Mouse (Mus musculus) stomach, postnatal 0 days (tissue): Measurements from ENCODE around the gene Ankrd23. TPM values are rescaled to one million over a fixed set of nuclear protein-coding genes. Genes with fewer than 3 reads are reported as not detected.

Experiments
- ATAC-seq: fragments of 200-750 bp; cut with Nextera tagmentation; 2 replicates; pipeline ENCODE4 v1.8.0; 2017; ENCODE audit not compliant: low FRiP score, low TSS enrichment
- DNase-seq: peaks from one replicate; pipeline ENCODE4 v3.0.0-alpha.2; 2016; ENCODE audit warnings: low spot score
- H3K27ac ChIP-seq: fragments of 300-500 bp; sonication (generic); replicated peaks from 2 replicates; pipeline ENCODE4 v1.5.1; 2014; ENCODE audit warnings: mild to moderate bottlenecking, control low read depth
- H3K27me3 ChIP-seq: fragments of 300-500 bp; sonication (generic); 2 replicates; pipeline ENCODE4 v1.6.1; 2014; ENCODE audit warnings: low read length; ENCODE audit not compliant: control insufficient read depth, insufficient read depth
- H3K36me3 ChIP-seq: fragments of 300-500 bp; sonication (generic); 2 replicates; pipeline ENCODE4 v1.6.1; 2014; ENCODE audit warnings: low read length, mixed read lengths; ENCODE audit not compliant: control insufficient read depth, insufficient read depth
- H3K4me1 ChIP-seq: fragments of 300-500 bp; sonication (generic); replicated peaks from 2 replicates; pipeline ENCODE4 v1.6.1; 2014; ENCODE audit warnings: antibody characterized with exemption; ENCODE audit not compliant: control insufficient read depth, insufficient read depth
- H3K4me2 ChIP-seq: fragments of 300-500 bp; sonication (generic); replicated peaks from 2 replicates; pipeline ENCODE4 v1.6.1; 2014; ENCODE audit warnings: low read depth, mild to moderate bottlenecking, control low read depth, moderate library complexity
- H3K4me3 ChIP-seq: fragments of 300-500 bp; sonication (generic); 2 replicates; pipeline ENCODE4 v1.5.1; 2014; ENCODE audit warnings: low read depth, low read length, control low read depth
- H3K9ac ChIP-seq: fragments of 300-500 bp; sonication (generic); 2 replicates; pipeline ENCODE4 v1.6.1; 2014; ENCODE audit warnings: mild to moderate bottlenecking, low read length, control low read depth, mixed read lengths
- H3K9me3 ChIP-seq: fragments of 300-500 bp; sonication (generic); 2 replicates; pipeline ENCODE4 v1.6.1; 2016; ENCODE audit warnings: low read length; ENCODE audit not compliant: control insufficient read depth
- CTCF ChIP-seq: IDR thresholded peaks from 2 replicates; pipeline ENCODE4 v1.5.1; 2016; ENCODE audit warnings: antibody characterized with exemption, low read depth, mild to moderate bottlenecking, moderate library complexity
- EP300 ChIP-seq: optimal IDR thresholded peaks from 2 replicates; pipeline ENCODE3; 2016; ENCODE audit warnings: antibody characterized with exemption
- WGBS: fragments of 180-500 bp; shearing (Covaris S2); extraction: QIAGEN DNeasy Blood & Tissue Kit; methylation state at CpG from one replicate; pipeline ENCODE4 v1.1.7; 2014; 5-methylcytosine and 5-hydroxymethylcytosine counted together
- polyA plus RNA-seq: library from polyadenylated mRNA; unstranded; fragments of >200 nt; fragmentation: Nextera tagmentation; extraction: Ambion mirVana; gene quantifications from 2 replicates; pipeline ENCODE4 v1.2.1, GENCODE M21; 2015

The Ankrd23 gene
- polyA plus RNA-seq, 1 experiment from 2014 or later = 6.1 TPM

DNA sequence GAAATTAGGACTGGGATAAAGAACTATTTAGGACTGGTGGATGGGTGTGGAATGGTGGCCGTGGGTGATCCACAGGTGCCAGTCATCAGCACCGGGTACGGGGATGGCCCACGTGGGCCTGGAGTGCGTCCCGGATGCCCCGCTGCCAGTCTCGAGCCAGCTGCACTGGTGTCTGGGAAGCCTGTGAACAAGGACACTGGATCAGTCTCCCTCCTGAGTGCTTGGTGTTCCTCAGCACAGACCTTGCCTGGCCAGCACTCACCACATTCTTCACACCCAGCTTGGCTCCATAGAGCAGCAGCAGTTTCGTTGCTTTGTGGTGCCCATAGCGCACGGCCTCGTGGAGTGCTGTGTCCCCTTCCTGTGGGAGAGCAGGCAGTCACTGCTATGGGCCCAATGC is 5.2 kb downstream of the Ankrd23 start:
- Histone ChIP-seq H3K4me2 (no peak overlapping the region), H3K36me3 (peaks cover 4% of the 10 kb centered on the region; the same call in 1 of the 2 replicates), H3K4me3 (no peak overlapping the region), H3K27ac (no peak overlapping the region), H3K9me3 (no peaks in the 10 kb centered on the region), H3K27me3 (no peaks in the 10 kb centered on the region), H3K9ac (no peak overlapping the region), H3K4me1 (no peaks in the 10 kb centered on the region)
- no peak for TF ChIP-seq EP300
- ATAC-seq (no peak), DNase-seq (no peak)
- WGBS = 88% methylated on average over 12 of the region's 12 CpGs

DNA sequence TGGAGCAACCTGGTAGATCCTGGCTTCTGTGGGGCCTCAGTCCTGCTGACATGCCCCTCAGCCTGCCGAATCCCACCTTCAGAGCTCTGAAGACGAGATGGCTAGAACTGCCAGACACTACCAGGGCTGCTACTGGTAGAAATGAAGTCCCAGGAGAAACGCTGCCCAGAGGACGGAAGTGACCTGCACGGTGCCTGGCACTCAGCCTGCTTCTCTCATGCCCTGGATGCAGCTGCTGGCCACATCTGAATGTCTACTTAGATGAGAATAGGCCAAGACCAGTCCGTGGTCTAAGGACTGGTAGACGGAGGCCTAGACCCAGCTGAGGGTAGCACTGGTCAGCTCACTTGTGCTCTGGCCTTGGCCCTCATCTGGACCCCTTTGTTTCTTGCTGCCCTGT is 5.7 kb downstream of the Ankrd23 start:
- DNase-seq = no peak
- ATAC-seq = no peak
- H3K4me3 ChIP-seq = no peak overlapping the region
- H3K9ac ChIP-seq = no peak overlapping the region
- H3K4me2 ChIP-seq = no peak overlapping the region
- H3K27me3 ChIP-seq = no peaks in the 10 kb centered on the region
- TF ChIP-seq EP300 (no peak), CTCF (no peak)
- no peaks in the 10 kb centered on the region for H3K9me3 ChIP-seq
- no peak overlapping the region for H3K27ac ChIP-seq
- H3K4me1 ChIP-seq = no peaks in the 10 kb centered on the region
- WGBS = 88% methylated on average over 7 of the region's 7 CpGs
- H3K36me3 ChIP-seq = peaks cover 4% of the 10 kb centered on the region; the same call in 1 of the 2 replicates

DNA sequence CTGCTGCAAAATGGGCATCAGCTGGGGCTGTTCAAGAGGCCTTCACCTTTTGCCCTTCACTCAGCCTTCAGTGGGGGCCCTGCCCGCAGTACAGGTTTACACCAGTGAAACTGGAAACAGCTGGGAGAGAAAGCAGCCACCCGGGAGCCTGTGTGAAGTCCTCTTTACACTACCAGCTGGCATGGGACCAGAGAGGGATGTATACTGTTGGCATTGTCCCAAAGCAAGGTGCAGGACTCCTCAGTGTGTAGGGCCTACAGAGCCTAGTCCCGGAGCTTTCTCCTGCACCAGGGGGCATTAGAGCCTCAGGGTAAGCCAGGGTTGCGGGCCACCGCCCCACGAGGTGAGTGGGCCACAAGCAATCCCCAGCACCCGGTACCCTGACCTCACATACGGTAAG is 6.2 kb downstream of the Ankrd23 start:
- peaks cover 8% of the 10 kb centered on the region; the same call in 1 of the 2 replicates for H3K36me3 ChIP-seq
- H3K4me3 ChIP-seq = no peak overlapping the region
- H3K4me1 ChIP-seq = no peaks in the 10 kb centered on the region
- TF ChIP-seq EP300 (no peak), CTCF (no peak)
- ATAC-seq (no peak), DNase-seq (no peak)
- no peaks in the 10 kb centered on the region for H3K27me3 ChIP-seq
- H3K4me2 ChIP-seq = no peak overlapping the region
- no peak overlapping the region for H3K9ac ChIP-seq
- no peaks in the 10 kb centered on the region for H3K9me3 ChIP-seq
- H3K27ac ChIP-seq = no peak overlapping the region
- WGBS = 58% methylated on average over 8 of the region's 8 CpGs

DNA sequence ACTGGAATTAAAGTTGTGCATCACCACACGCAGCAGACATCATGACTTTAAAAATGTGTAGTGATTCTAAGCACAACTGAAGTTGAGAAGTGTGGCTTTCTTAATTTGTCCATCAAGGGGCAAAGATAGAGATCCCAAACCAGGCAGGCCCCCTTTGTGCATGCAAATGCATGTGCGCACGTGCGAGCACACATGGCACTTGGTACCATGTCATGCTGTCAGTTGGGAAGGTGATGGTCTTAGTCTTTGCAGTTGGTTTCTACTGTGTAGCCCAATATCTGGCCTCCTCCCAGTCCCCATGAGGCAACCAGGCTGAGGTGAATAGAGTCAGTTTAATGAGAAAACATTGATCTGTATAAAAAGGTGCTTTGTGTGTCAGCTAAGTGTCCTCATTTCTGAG is 6.8 kb downstream of the Ankrd23 start:
- H3K27ac ChIP-seq = no peak overlapping the region
- H3K9ac ChIP-seq = no peak overlapping the region
- WGBS = 90% methylated on average over 4 of the region's 4 CpGs
- ATAC-seq = no peak
- no peak overlapping the region for H3K4me2 ChIP-seq
- H3K9me3 ChIP-seq = no peaks in the 10 kb centered on the region
- no peaks in the 10 kb centered on the region for H3K4me1 ChIP-seq
- no peak overlapping the region for H3K4me3 ChIP-seq
- H3K36me3 ChIP-seq = peaks cover 10% of the 10 kb centered on the region; the same call in 1 of the 2 replicates
- TF ChIP-seq EP300 = no peak
- TF ChIP-seq CTCF = no peak
- no peak for DNase-seq
- no peaks in the 10 kb centered on the region for H3K27me3 ChIP-seq

DNA sequence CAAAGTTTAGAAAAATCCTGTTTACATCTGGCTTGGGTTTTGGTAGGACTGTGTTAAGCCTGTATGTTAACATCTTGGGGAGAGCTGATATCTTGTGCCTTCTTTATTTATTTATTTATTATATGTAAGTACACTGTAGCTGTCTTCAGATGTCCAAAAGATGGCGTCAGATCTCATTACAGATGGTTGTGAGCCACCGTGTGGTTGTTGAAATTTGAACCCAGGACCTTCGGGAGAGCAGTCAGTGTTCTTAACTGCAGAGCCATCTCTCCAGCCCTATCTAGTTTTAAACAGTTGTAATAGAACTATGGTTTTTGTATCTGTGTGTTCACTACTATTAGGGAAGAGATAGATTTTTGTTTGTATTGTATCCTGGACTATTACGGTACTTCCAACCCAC is 7.4 kb downstream of the Ankrd23 start:
- H3K4me2 ChIP-seq = no peak overlapping the region
- TF ChIP-seq CTCF (no peak), EP300 (no peak)
- no peak for ATAC-seq

DNA sequence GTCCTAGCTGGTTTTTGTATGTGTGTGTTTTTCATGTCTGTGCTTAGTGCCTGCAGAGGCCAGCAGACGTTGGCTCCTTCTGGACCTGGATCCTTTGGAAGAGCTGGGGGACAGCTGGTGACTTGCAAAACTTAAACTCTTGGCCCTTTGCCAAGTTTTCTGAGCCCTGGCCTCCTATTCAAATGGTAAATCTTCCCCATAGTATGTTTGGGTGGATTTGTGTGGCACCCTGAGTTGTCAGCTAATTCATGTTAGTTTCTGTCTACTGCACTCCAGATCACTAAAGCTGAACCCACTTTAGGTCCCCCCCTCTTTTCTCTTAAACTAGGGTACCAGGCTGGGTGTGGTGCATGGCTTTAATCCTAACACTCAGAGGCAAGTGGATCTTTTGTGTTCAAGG is 8.3 kb downstream of the Ankrd23 start:
- no peaks in the 10 kb centered on the region for H3K27me3 ChIP-seq
- H3K9me3 ChIP-seq = no peaks in the 10 kb centered on the region
- H3K4me2 ChIP-seq = no peak overlapping the region
- no peak overlapping the region for H3K9ac ChIP-seq
- no peak for TF ChIP-seq EP300
- TF ChIP-seq CTCF = no peak
- WGBS = 4% methylated on average over 1 of the region's 1 CpGs
- no peak for ATAC-seq
- H3K4me3 ChIP-seq = no peak overlapping the region
- no peaks in the 10 kb centered on the region for H3K4me1 ChIP-seq
- peaks cover 10% of the 10 kb centered on the region; the same call in 1 of the 2 replicates for H3K36me3 ChIP-seq
- no peak for DNase-seq
- H3K27ac ChIP-seq = no peak overlapping the region

More for the DNA sequence above, 7.4 kb downstream of the Ankrd23 start:
- Histone ChIP-seq H3K9me3 (no peaks in the 10 kb centered on the region), H3K9ac (no peak overlapping the region), H3K27ac (no peak overlapping the region), H3K4me1 (no peaks in the 10 kb centered on the region), H3K36me3 (peaks cover 10% of the 10 kb centered on the region; the same call in 1 of the 2 replicates), H3K4me3 (no peak overlapping the region), H3K27me3 (no peaks in the 10 kb centered on the region)
- DNase-seq = no peak
- 83% methylated on average over 4 of the region's 4 CpGs for WGBS
